Mouse (Mus musculus) lung, embryonic 14.5 days (tissue): ENCODE data around the gene Strada. TPM values are rescaled to one million over a fixed set of nuclear protein-coding genes. Genes with fewer than 3 reads are reported as not detected.
"Not testable (repeated sequence)": the region's sequence is repeated elsewhere in the genome, so short reads cannot be mapped to it uniquely, and the experiment has no call there.

Experiments
- ATAC-seq: fragments of 200-750 bp; cut with Nextera tagmentation; 2 replicates; pipeline ENCODE4 v1.8.0; 2017; ENCODE audit warnings: mild to moderate bottlenecking, moderate TSS enrichment, moderate library complexity; ENCODE audit not compliant: insufficient read depth
- DNase-seq: peaks from one replicate; pipeline ENCODE4 v3.0.0-alpha.2; 2015
- H3K27ac ChIP-seq: fragments of 300-500 bp; sonication (generic); 2 replicates; pipeline ENCODE4 v1.5.1; 2014; ENCODE audit warnings: low read depth, mild to moderate bottlenecking, moderate library complexity
- H3K27me3 ChIP-seq: fragments of 300-500 bp; sonication (generic); 2 replicates; pipeline ENCODE4 v1.6.1; 2014; ENCODE audit warnings: low read length, control low read depth; ENCODE audit not compliant: insufficient read depth
- H3K36me3 ChIP-seq: fragments of 300-500 bp; sonication (generic); 2 replicates; pipeline ENCODE4 v1.6.1; 2014; ENCODE audit warnings: control low read depth; ENCODE audit not compliant: insufficient read depth
- H3K4me1 ChIP-seq: fragments of 300-500 bp; sonication (generic); 2 replicates; pipeline ENCODE4 v1.6.1; 2014; ENCODE audit warnings: antibody characterized with exemption, control low read depth; ENCODE audit not compliant: insufficient read depth
- H3K4me2 ChIP-seq: fragments of 300-500 bp; sonication (generic); 2 replicates; pipeline ENCODE4 v1.6.1; 2014; ENCODE audit warnings: mild to moderate bottlenecking
- H3K4me3 ChIP-seq: fragments of 300-500 bp; sonication (generic); 2 replicates; pipeline ENCODE4 v1.5.1; 2014; ENCODE audit warnings: low read depth, low read length
- H3K9ac ChIP-seq: fragments of 300-500 bp; sonication (generic); 2 replicates; pipeline ENCODE4 v1.6.1; 2014
- H3K9me3 ChIP-seq: fragments of 300-500 bp; sonication (generic); 2 replicates; pipeline ENCODE4 v1.6.1; 2016; ENCODE audit warnings: low read depth, low read length, control low read depth
- CTCF ChIP-seq: IDR thresholded peaks from 2 replicates; pipeline ENCODE4 v1.5.1; 2016; ENCODE audit warnings: antibody characterized with exemption, low read depth
- WGBS: fragments of 180-500 bp; shearing (Covaris S2); extraction: QIAGEN DNeasy Blood & Tissue Kit; methylation state at CpG from one replicate; pipeline ENCODE4 v1.1.7; 2014; 5-methylcytosine and 5-hydroxymethylcytosine counted together
- polyA plus RNA-seq: library from polyadenylated mRNA; unstranded; fragments of >200 nt; fragmentation: Nextera tagmentation; extraction: Ambion mirVana; gene quantifications from 2 replicates; pipeline ENCODE4 v1.2.1, GENCODE M21; 2014

The Strada gene
- polyA plus RNA-seq, 1 experiment from 2014 or later: 32.6 TPM

DNA sequence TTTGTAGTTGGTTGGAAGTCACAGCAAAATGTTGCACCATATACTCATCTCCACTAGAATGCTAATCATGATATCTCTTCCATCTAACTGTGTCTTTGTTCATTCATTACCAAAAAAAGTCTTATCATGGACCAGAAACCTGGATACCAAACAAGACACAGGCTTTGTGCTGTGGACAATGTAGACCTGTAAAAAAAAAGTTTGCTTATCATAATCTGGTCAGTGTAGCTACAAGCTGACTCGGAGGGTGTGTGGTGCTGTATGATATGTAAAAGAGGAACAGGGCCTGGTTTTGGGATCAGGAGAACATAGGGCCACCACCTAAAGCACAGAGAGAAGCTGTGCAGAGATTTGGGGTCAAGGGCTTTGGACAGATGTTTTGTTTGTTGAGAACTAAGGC, 72.5 kb downstream of the Strada start:
- Histone ChIP-seq H3K9me3 (no peaks in the 10 kb centered on the region), H3K27ac (no peak overlapping the region), H3K36me3 (peaks cover 46% of the 10 kb centered on the region), H3K4me2 (no peak overlapping the region), H3K4me1 (no peaks in the 10 kb centered on the region), H3K9ac (no peak overlapping the region), H3K27me3 (no peaks in the 10 kb centered on the region), H3K4me3 (no peak overlapping the region)
- no peak for TF ChIP-seq CTCF
- DNase-seq (no peak), ATAC-seq (no peak)
- WGBS: 75% methylated on average over 1 of the region's 1 CpGs

DNA sequence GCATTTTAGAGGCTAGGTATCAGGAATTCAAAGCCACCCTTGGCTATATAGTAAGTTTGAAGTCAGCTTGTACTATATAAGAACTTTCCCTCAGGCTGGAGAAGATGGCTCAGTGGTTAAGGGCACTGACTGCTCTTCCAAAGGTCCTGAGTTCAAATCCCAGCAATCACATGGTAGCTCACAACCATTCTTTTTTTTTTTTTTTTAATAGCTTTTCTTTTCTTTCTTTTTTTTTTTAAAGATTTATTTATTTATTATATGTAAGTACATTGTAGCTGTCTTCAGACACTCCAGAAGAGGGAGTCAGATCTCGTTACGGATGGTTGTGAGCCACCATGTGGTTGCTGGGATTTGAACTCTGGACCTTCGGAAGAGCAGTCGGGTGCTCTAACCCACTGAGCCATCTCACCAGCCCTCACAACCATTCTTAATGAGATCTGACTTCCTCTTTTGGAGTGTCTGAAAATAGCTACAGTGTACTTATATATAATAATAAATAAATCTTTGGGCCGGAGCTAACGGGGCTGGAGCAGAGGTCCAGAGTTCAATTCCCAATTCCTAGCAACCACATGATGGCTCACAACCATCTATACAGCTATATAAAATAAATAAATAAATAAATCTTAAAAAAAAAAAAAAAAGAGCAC, 75.1 kb downstream of the Strada start:
- H3K9ac ChIP-seq, ATAC-seq, H3K27me3 ChIP-seq, H3K4me3 ChIP-seq, DNase-seq, H3K4me2 ChIP-seq, H3K27ac ChIP-seq, H3K4me1 ChIP-seq, H3K9me3 ChIP-seq: not testable (repeated sequence)
- H3K36me3 ChIP-seq: peaks cover 59% of the 10 kb centered on the region
- 87% methylated on average over 4 of the region's 6 CpGs for WGBS

DNA sequence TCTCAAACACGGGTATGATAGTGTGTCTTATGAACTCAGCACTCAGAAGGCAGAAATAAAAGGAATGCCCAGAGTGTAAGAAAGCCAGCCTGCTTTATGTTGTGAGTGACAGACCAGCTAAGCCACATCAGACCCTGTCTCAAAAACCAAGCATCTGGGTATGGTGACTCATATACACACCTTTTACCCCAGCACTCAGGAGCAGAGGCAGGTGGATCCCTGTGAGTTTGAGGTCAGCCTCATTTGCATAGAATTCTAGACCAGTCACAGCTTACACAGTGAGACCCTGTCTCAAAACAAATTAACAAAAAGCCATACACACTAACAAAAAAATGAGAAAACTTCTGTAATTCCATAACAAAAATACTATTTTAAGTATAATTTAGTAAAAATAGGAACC, 76.1 kb downstream of the Strada start:
- DNase-seq (no peak), ATAC-seq (no peak)
- WGBS: 65% methylated on average over 1 of the region's 1 CpGs
- no peak overlapping the region for H3K27ac ChIP-seq
- peaks cover 67% of the 10 kb centered on the region for H3K36me3 ChIP-seq
- no peaks in the 10 kb centered on the region for H3K9me3 ChIP-seq
- H3K4me2 ChIP-seq: no peak overlapping the region
- H3K4me3 ChIP-seq: no peak overlapping the region
- no peak for TF ChIP-seq CTCF
- H3K4me1 ChIP-seq: no peaks in the 10 kb centered on the region
- no peaks in the 10 kb centered on the region for H3K27me3 ChIP-seq
- no peak overlapping the region for H3K9ac ChIP-seq

DNA sequence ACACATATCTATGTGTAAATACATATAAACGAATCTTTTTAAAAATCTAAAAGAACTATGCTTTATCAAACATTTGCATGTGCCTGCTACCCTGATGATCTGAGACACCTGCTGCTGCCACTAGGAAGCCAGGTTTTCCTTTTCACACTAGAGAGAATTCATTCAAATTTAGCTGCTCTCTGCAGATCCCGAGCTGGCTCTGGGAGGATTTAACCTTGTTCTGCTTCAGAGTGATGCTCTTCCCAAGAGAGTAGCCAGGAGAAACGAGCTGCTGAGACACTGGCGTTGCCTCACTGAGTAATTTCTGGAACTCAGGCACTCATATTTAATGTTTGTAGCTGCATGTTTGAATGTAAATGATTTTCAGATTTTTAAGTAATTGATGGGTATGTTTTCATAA, 77.2 kb downstream of the Strada start:
- no peaks in the 10 kb centered on the region for H3K4me1 ChIP-seq
- peaks cover 62% of the 10 kb centered on the region for H3K36me3 ChIP-seq
- H3K27me3 ChIP-seq: no peaks in the 10 kb centered on the region
- H3K9me3 ChIP-seq: no peaks in the 10 kb centered on the region
- H3K4me3 ChIP-seq: no peak overlapping the region
- TF ChIP-seq CTCF: no peak
- no peak overlapping the region for H3K9ac ChIP-seq
- 81% methylated on average over 4 of the region's 4 CpGs for WGBS
- DNase-seq: no peak
- H3K4me2 ChIP-seq: no peak overlapping the region
- no peak for ATAC-seq
- H3K27ac ChIP-seq: no peak overlapping the region

DNA sequence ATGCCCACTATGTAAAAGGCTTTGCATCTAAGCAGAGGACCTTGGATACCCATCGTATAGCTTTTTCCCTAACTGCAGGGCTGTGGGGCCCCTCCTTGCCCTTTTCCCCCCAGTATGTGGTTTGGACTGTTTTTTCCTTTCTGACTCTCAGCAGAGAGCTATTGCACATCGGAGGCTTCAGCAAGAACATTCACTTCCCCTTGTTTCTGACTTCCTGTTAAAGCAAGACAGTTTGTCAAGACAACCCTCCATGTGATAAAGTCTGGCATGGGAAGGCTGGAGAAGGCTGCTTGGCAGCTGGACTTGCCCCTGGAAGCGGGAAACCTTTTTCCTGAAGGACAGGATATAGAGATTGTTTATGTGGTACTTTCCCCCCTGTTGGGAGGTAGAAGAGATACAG, 79.2 kb downstream of the Strada start:
- Histone ChIP-seq H3K9me3 (no peaks in the 10 kb centered on the region), H3K27ac (no peak overlapping the region; the same call in 1 of the 2 replicates), H3K36me3 (peaks cover 66% of the 10 kb centered on the region), H3K27me3 (no peaks in the 10 kb centered on the region), H3K4me3 (no peak overlapping the region), H3K4me2 (no peak overlapping the region), H3K4me1 (no peaks in the 10 kb centered on the region), H3K9ac (no peak overlapping the region)
- ATAC-seq: no peak
- no peak for TF ChIP-seq CTCF
- 64% methylated on average over 3 of the region's 3 CpGs for WGBS
- DNase-seq: peak; percentile 41

DNA sequence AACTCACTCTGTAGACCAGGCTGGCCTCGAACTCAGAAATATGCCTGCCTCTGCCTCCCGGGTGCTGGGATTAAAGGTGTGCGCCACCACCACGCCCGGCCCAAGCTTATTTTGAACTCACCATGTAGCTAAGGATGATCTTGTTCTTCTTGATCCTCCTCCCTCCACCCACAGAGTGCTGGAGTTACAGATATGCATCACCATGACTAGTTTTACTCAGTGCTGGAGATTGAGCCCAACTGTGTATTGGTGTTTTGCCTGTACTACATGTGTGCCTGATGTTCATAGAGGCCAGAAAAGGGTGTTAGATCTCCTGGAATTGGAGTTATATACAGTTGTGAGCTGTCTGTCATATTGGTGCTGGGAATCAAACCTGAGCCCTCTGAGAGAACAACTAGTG, 79.7 kb downstream of the Strada start:
- Histone ChIP-seq H3K36me3 (peaks cover 70% of the 10 kb centered on the region), H3K4me2 (no peak overlapping the region), H3K27ac (no peak overlapping the region; the same call in 1 of the 2 replicates), H3K4me1 (no peaks in the 10 kb centered on the region), H3K9ac (no peak overlapping the region), H3K4me3 (no peak overlapping the region), H3K27me3 (no peaks in the 10 kb centered on the region), H3K9me3 (no peaks in the 10 kb centered on the region)
- ATAC-seq (no peak), DNase-seq (no peak)
- 89% methylated on average over 5 of the region's 5 CpGs for WGBS
- TF ChIP-seq CTCF: no peak

Other genes with a start within 250 kb of the Strada start
- gene Cyb561, start 248.8 kb downstream of the Strada start, polyA plus RNA-seq: 26.5 and 28.3 TPM in 2 replicates
- 4.8 and 5.4 TPM in 2 replicates for gene Ace, start 234.2 kb downstream of the Strada start, polyA plus RNA-seq
- not detected in 2 replicates for gene Ace3, start 207.5 kb downstream of the Strada start, polyA plus RNA-seq
- gene Kcnh6, start 194.0 kb downstream of the Strada start, polyA plus RNA-seq: 0.31 and 0.39 TPM in 2 replicates
- 72.5 and 83.8 TPM in 2 replicates for gene Dcaf7, start 165.3 kb downstream of the Strada start, polyA plus RNA-seq
- 9.5 TPM in 2 replicates for gene Taco1, start 136.1 kb downstream of the Strada start, polyA plus RNA-seq
- 29.1 and 33.4 TPM in 2 replicates for gene Map3k3, start 117.6 kb downstream of the Strada start, polyA plus RNA-seq
- gene Gm10840, start 41.3 kb downstream of the Strada start, polyA plus RNA-seq: not detected in 2 replicates
- 211 and 229 TPM in 2 replicates for gene Limd2, start 41.3 kb downstream of the Strada start, polyA plus RNA-seq
- 66.5 and 69.6 TPM in 2 replicates for gene Ccdc47, start 14.2 kb upstream of the Strada start, polyA plus RNA-seq
- gene Ddx42, start 14.8 kb upstream of the Strada start, polyA plus RNA-seq: 75.5 and 82.1 TPM in 2 replicates
- gene Ftsj3, start 53.9 kb upstream of the Strada start, polyA plus RNA-seq: 60.7 and 66.9 TPM in 2 replicates
- 275 and 288 TPM in 2 replicates for gene Psmc5, start 54.0 kb upstream of the Strada start, polyA plus RNA-seq
- 81.2 and 91.0 TPM in 2 replicates for gene Smarcd2, start 70.8 kb upstream of the Strada start, polyA plus RNA-seq
- gene Tcam1, start 74.5 kb upstream of the Strada start, polyA plus RNA-seq: 0.18 and 0.39 TPM in 2 replicates
- gene Gh, start 99.7 kb upstream of the Strada start, polyA plus RNA-seq: not detected in 2 replicates
- 2.5 and 3.4 TPM in 2 replicates for gene Cd79b, start 112.6 kb upstream of the Strada start, polyA plus RNA-seq
- gene Scn4a, start 151.1 kb upstream of the Strada start, polyA plus RNA-seq: 0.05 and 0.24 TPM in 2 replicates
- 0.16 and 0.39 TPM in 2 replicates for gene Prr29, start 163.3 kb upstream of the Strada start, polyA plus RNA-seq
- gene Icam2, start 185.9 kb upstream of the Strada start, polyA plus RNA-seq: 68.3 and 76.7 TPM in 2 replicates